ENCODE assay signal across 27 mouse cellular contexts in genomic region chr2:57354848-57355247, GRCm38 (mm10).
"Had no signal": no experiment of that assay in that cellular context is flagged by ENCODE, and none has a peak within 500 bp of the region (broad histone marks: within the 10 kb centered on the region; RNA-seq: fewer than 3 reads in every experiment).

No protein-coding gene starts in this region.

- ATAC-seq: hindbrain, embryonic 16.5 days; inflammation-experienced regulatory T-cells, adult 6 months; intestine, embryonic 15.5 days; intestine, postnatal 0 days had no signal

- H3K4me3 ChIP-seq: heart, adult 2 months; heart, embryonic 13.5 days; heart, embryonic 15.5 days; hindbrain, embryonic 10.5 days; hindbrain, embryonic 12.5 days; intestine, embryonic 15.5 days; layer of hippocampus, adult 2 months; left cerebral cortex, adult 2 months; limb, embryonic 10.5 days; limb, embryonic 12.5 days; liver, embryonic 13.5 days; liver, embryonic 15.5 days had no signal

- H3K27me3 ChIP-seq: heart, embryonic 13.5 days; heart, embryonic 15.5 days; hindbrain, embryonic 12.5 days; intestine, embryonic 15.5 days; limb, embryonic 12.5 days; liver, embryonic 13.5 days; liver, embryonic 15.5 days had no signal

- H3K36me3 ChIP-seq: heart, embryonic 15.5 days; hindbrain, embryonic 12.5 days; intestine, embryonic 15.5 days; liver, embryonic 13.5 days; liver, embryonic 15.5 days had no signal

- H3K27ac ChIP-seq: heart, adult 2 months; heart, embryonic 13.5 days; heart, embryonic 15.5 days; hindbrain, embryonic 10.5 days; hindbrain, embryonic 12.5 days; hindbrain, embryonic 14.5 days; intestine, embryonic 15.5 days; layer of hippocampus, adult 2 months; left cerebral cortex, adult 2 months; limb, embryonic 10.5 days; limb, embryonic 12.5 days; liver, embryonic 13.5 days; liver, embryonic 15.5 days had no signal

- H3K9ac ChIP-seq: heart, embryonic 13.5 days; heart, embryonic 15.5 days; hindbrain, embryonic 12.5 days; hindbrain, embryonic 14.5 days; intestine, embryonic 15.5 days; limb, embryonic 12.5 days; liver, embryonic 13.5 days; liver, embryonic 15.5 days had no signal

- H3K4me2 ChIP-seq: heart, embryonic 11.5 days; heart, embryonic 13.5 days; heart, embryonic 15.5 days; hindbrain, embryonic 12.5 days; hindbrain, embryonic 14.5 days; intestine, embryonic 15.5 days; limb, embryonic 12.5 days; liver, embryonic 11.5 days; liver, embryonic 13.5 days; liver, embryonic 15.5 days had no signal

- H3K9me3 ChIP-seq: heart, embryonic 13.5 days; heart, embryonic 15.5 days; hindbrain, embryonic 10.5 days; hindbrain, embryonic 12.5 days; intestine, embryonic 15.5 days; limb, embryonic 10.5 days; limb, embryonic 12.5 days; liver, embryonic 13.5 days; liver, embryonic 15.5 days had no signal

- DNase-seq: gastrocnemius, postnatal 25 days; heart, adult 2 months; heart, postnatal 14 days; heart, postnatal 4 days; kidney, adult 18-20 months; kidney, adult 8-10 months; kidney, postnatal 10 days; kidney, postnatal 25 days; kidney, postnatal 4 days; liver; liver, embryonic 13.5 days had no signal

- H3K4me1 ChIP-seq: hindbrain, embryonic 10.5 days; hindbrain, embryonic 12.5 days; intestine, embryonic 15.5 days had no signal
